Mouse (Mus musculus): Measurements from ENCODE around the gene E2f3.
A peak's percentile ranks its signal among the peaks of the same experiment; 100 is the strongest.

E2f3 gene

GRCm38 (mm10) chr13:29985855-29986755 lies at the start of gene E2f3:
TSS of gene E2f3 (minus strand) at chr13:29986063.
- peak; percentile 99 to 100 for DNase-seq (ENCODE audit: inconsistent age in 2 of 2, low spot score in 1 of 2)

- DNase-seq (ENCODE audit: inconsistent age in 2 of 2, low spot score in 1 of 2): no peak
Observed at GRCm38 (mm10) chr13:30034540-30034939, 48.7 kb upstream of the E2f3 start.

- DNase-seq (ENCODE audit: inconsistent age in 2 of 2, low spot score in 1 of 2): peak; percentile 16 to 58
Observed at GRCm38 (mm10) chr13:30031684-30032335, 45.9 kb upstream of the E2f3 start.

GRCm38 (mm10) chr13:30027841-30028240 lies 42.0 kb upstream of the E2f3 start:
- DNase-seq (ENCODE audit: inconsistent age in 2 of 2, low spot score in 1 of 2): no peak

GRCm38 (mm10) chr13:30022487-30022886 lies 36.6 kb upstream of the E2f3 start:
- DNase-seq (ENCODE audit: inconsistent age in 2 of 2, low spot score in 1 of 2): no peak

GRCm38 (mm10) chr13:30018573-30018972 lies 32.7 kb upstream of the E2f3 start:
- DNase-seq (ENCODE audit: inconsistent age in 2 of 2, low spot score in 1 of 2): no peak

- no peak for DNase-seq (ENCODE audit: inconsistent age in 2 of 2, low spot score in 1 of 2)
Observed at GRCm38 (mm10) chr13:30017611-30018010, 31.7 kb upstream of the E2f3 start.

GRCm38 (mm10) chr13:30014576-30014975 lies 28.7 kb upstream of the E2f3 start:
- DNase-seq (ENCODE audit: inconsistent age in 2 of 2, low spot score in 1 of 2): no peak

GRCm38 (mm10) chr13:30012226-30012625 lies 26.4 kb upstream of the E2f3 start:
- DNase-seq (ENCODE audit: inconsistent age in 2 of 2, low spot score in 1 of 2): no peak

- no peak for DNase-seq (ENCODE audit: inconsistent age in 2 of 2, low spot score in 1 of 2)
Observed at GRCm38 (mm10) chr13:30008738-30009137, 22.9 kb upstream of the E2f3 start.

- no peak for DNase-seq (ENCODE audit: inconsistent age in 2 of 2, low spot score in 1 of 2)
Observed at GRCm38 (mm10) chr13:30005422-30005821, 19.6 kb upstream of the E2f3 start.

- no peak for DNase-seq (ENCODE audit: inconsistent age in 2 of 2, low spot score in 1 of 2)
Observed at GRCm38 (mm10) chr13:30004849-30005248, 19.0 kb upstream of the E2f3 start.

GRCm38 (mm10) chr13:30003169-30003568 lies 17.3 kb upstream of the E2f3 start:
- DNase-seq (ENCODE audit: inconsistent age in 2 of 2, low spot score in 1 of 2): no peak

GRCm38 (mm10) chr13:30001041-30001440 lies 15.2 kb upstream of the E2f3 start:
- no peak for DNase-seq (ENCODE audit: inconsistent age in 2 of 2, low spot score in 1 of 2)

- no peak for DNase-seq (ENCODE audit: inconsistent age in 2 of 2, low spot score in 1 of 2)
Observed at GRCm38 (mm10) chr13:29987956-29988355, 2.1 kb upstream of the E2f3 start.

- no peak for DNase-seq (ENCODE audit: inconsistent age in 2 of 2, low spot score in 1 of 2)
Observed at GRCm38 (mm10) chr13:29986756-29987120, 875 bp upstream of the E2f3 start.

GRCm38 (mm10) chr13:29985101-29985854 lies 585 bp downstream of the E2f3 start:
- DNase-seq (ENCODE audit: inconsistent age in 2 of 2, low spot score in 1 of 2): peak; percentile 61 to 80

- peak; percentile 87 to 93 for DNase-seq (ENCODE audit: inconsistent age in 2 of 2, low spot score in 1 of 2)
Observed at GRCm38 (mm10) chr13:29984286-29985100, 1.4 kb downstream of the E2f3 start.

GRCm38 (mm10) chr13:29983523-29984191 lies 2.2 kb downstream of the E2f3 start:
- DNase-seq (ENCODE audit: inconsistent age in 2 of 2, low spot score in 1 of 2): peak; percentile 54 to 83

GRCm38 (mm10) chr13:29983037-29983436 lies 2.8 kb downstream of the E2f3 start:
- peak in 1 of 2 experiments; percentile 50 for DNase-seq (ENCODE audit: inconsistent age in 2 of 2, low spot score in 1 of 2)

Data from adrenal gland, adult (tissue).